Comparison of ENCODE assay signal across 8 mouse cellular contexts in the genomic region with DNA sequence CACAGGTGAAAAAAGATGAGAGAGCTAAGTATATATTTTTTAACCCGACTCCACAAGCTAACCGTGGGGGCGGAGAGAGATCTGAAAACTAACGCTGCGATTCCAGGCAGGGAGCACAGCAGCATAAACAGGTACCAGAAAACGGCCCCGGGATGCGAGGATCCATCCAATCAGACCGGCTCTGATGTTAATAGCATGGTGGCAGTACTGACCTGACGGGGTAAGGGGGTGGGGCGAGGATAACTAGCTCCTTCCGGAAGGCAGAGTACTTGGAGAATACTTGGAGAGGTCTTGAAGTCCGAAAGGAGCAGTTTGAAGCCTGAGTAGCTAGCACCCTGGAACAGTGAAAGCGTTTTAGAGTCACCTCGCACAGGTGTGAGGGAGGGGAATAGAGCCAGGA. TPM values are rescaled to one million over a fixed set of nuclear protein-coding genes. Genes with fewer than 3 reads are reported as not detected.
DNase-seq lines count a peak whose midpoint lies in the region; ATAC-seq and TF ChIP-seq lines count a peak whose summit lies in the region.
"Had no signal": no experiment of that assay in that cellular context is flagged by ENCODE, and none has a peak within 500 bp of the region (broad histone marks: within the 10 kb centered on the region; RNA-seq: fewer than 3 reads in every experiment).

No protein-coding gene starts in this region.

- no peaks in the 10 kb centered on the region for H3K9me3 ChIP-seq in E14TG2a.4 (ENCODE audit: low read length)
- no peaks in the 10 kb centered on the region for H3K9me3 ChIP-seq in hindbrain, embryonic 13.5 days

- H3K36me3 ChIP-seq in E14TG2a.4 (ENCODE audit: insufficient read depth, low read length): no peaks in the 10 kb centered on the region
- H3K36me3 ChIP-seq in hindbrain, embryonic 13.5 days: no peaks in the 10 kb centered on the region

- H3K4me3 ChIP-seq in E14TG2a.4 (replicated peaks; ENCODE audit: low read length): peak overlapping the region; percentile 65; the same call in 1 of the 2 replicates
- peak overlapping the region; percentile 44 for H3K4me3 ChIP-seq in hindbrain, embryonic 13.5 days

- peak; percentile 39 for DNase-seq in brain, adult 2 months (ENCODE audit: low read depth, low spot score)
- DNase-seq in lung, postnatal 25 days (ENCODE audit: low spot score): peak; percentile 21
- no peak for DNase-seq in thymus, adult 18-20 months
- DNase-seq in spleen, postnatal 10 days (ENCODE audit: low spot score in 2 of 2): no peak
- no peak for DNase-seq in gastrocnemius, adult 8-10 months (ENCODE audit: low spot score in 2 of 2)

- H3K27ac ChIP-seq in hindbrain, embryonic 13.5 days: no peak overlapping the region

- peak overlapping the region; percentile 65 for H3K9ac ChIP-seq in hindbrain, embryonic 13.5 days

- H3K27me3 ChIP-seq in E14TG2a.4 (ENCODE audit: insufficient read depth, low read length): peaks cover 45% of the 10 kb centered on the region
- peaks cover 40% of the 10 kb centered on the region for H3K27me3 ChIP-seq in hindbrain, embryonic 13.5 days

- peak; percentile 25; the same call in 1 of the 2 replicates for ATAC-seq in hindbrain, embryonic 13.5 days (ENCODE audit: low FRiP score)

- no peak for TF ChIP-seq CTCF in E14TG2a.4 (conservative IDR thresholded peaks at IDR 0.05; ENCODE audit: low read length)

- WGBS in hindbrain, embryonic 13.5 days: 3% methylated on average over 15 of the region's 15 CpGs

- peak overlapping the region; percentile 79 for H3K4me2 ChIP-seq in hindbrain, embryonic 13.5 days

- peaks cover 22% of the 10 kb centered on the region for H3K4me1 ChIP-seq in E14TG2a.4 (replicated peaks; ENCODE audit: low read depth, low read length)
- peaks cover 16% of the 10 kb centered on the region for H3K4me1 ChIP-seq in hindbrain, embryonic 13.5 days (replicated peaks)

RNA-seq across cellular contexts. Expression of gene Mrap2, which starts 1.1 kb away (rescaled TPM):
- polyA plus RNA-seq in hindbrain, embryonic 13.5 days (2015; fragmentation: Nextera tagmentation; extraction: Ambion mirVana): 1.1 and 1.3 TPM in 2 replicates
- under 1 TPM; 0.13 to 0.31 (median 0.24) TPM for total RNA-seq in gastrocnemius, adult 8-10 months (2022)
- total RNA-seq: megakaryocyte-erythroid progenitor cell, adult 5-6 weeks had no signal

Comparison
In these comparisons a context has a peak if more than half of its experiments do, and no peak if none do; other contexts are left out.
1. DNase-seq: peak in brain, adult 2 months (single experiment) and lung, postnatal 25 days (single experiment); none in thymus, adult 18-20 months (0 of 2), spleen, postnatal 10 days (0 of 2) and gastrocnemius, adult 8-10 months (0 of 2).